Mouse (Mus musculus) lung, postnatal 0 days (tissue): ENCODE results near the gene Rab31.

Source experiments
- CTCF ChIP-seq: IDR thresholded peaks from 2 replicates; pipeline ENCODE4 v1.5.1; 2016; ENCODE audit warnings: antibody characterized with exemption, mild to moderate bottlenecking
- EP300 ChIP-seq: IDR thresholded peaks from 2 replicates; pipeline ENCODE4 v1.6.1; 2016; ENCODE audit warnings: antibody characterized with exemption, mild to moderate bottlenecking, control low read depth

- TF ChIP-seq EP300 (no peak), CTCF (no peak)
These were observed 18.6 kb upstream of the Rab31 start for GRCm38 (mm10) chr17:65791161-65791560.
